In genomic region chr12:98620922-98621321, GRCm38 (mm10) we compare ENCODE assay signal across 9 mouse cellular contexts. TPM values are rescaled to one million over a fixed set of nuclear protein-coding genes. Genes with fewer than 3 reads are reported as not detected.
DNase-seq lines count a peak whose midpoint lies in the region; ATAC-seq and TF ChIP-seq lines count a peak whose summit lies in the region.
"Not testable (repeated sequence)": the region's sequence is repeated elsewhere in the genome, so short reads cannot be mapped to it uniquely, and the experiment has no call there.
"Had no signal": no experiment of that assay in that cellular context is flagged by ENCODE, and none has a peak within 500 bp of the region (broad histone marks: within the 10 kb centered on the region; RNA-seq: fewer than 3 reads in every experiment).

No protein-coding gene starts in this region.

- H3K27me3 ChIP-seq in intestine, postnatal 0 days (replicated peaks; ENCODE audit: control insufficient read depth, insufficient read depth, low read length); midbrain, embryonic 10.5 days (ENCODE audit: low read depth, poor library complexity, severe bottlenecking); neural tube, embryonic 13.5 days: not testable (repeated sequence)

- intact Hi-C loops in gastrocnemius, adult 2 months (cut with DNase I) = not testable (repeated sequence)

- ATAC-seq in intestine, postnatal 0 days = not testable (repeated sequence)
- peak; percentile 56 for ATAC-seq in neural tube, embryonic 13.5 days (ENCODE audit: low read depth)

- H3K4me3 ChIP-seq in gastrocnemius, adult 2 months; intestine, postnatal 0 days (ENCODE audit: low read depth, low read length); midbrain, embryonic 10.5 days; neural tube, embryonic 13.5 days: not testable (repeated sequence)

- H3K9me3 ChIP-seq in intestine, postnatal 0 days (ENCODE audit: control insufficient read depth); midbrain, embryonic 10.5 days (replicated peaks); neural tube, embryonic 13.5 days: not testable (repeated sequence)

- not testable (repeated sequence) for H3K4me2 ChIP-seq in intestine, postnatal 0 days (replicated peaks; ENCODE audit: low read depth); neural tube, embryonic 13.5 days

- peak; percentile 28; the same call in 1 of the 2 replicates for TF ChIP-seq CTCF in gastrocnemius, adult 2 months (IDR thresholded peaks at IDR 0.05)
- TF ChIP-seq CTCF in intestine, postnatal 0 days (IDR thresholded peaks at IDR 0.05; ENCODE audit: low read depth) = peak; percentile 35

- H3K36me3 ChIP-seq in intestine, postnatal 0 days (ENCODE audit: control insufficient read depth, insufficient read depth); midbrain, embryonic 10.5 days; neural tube, embryonic 13.5 days: not testable (repeated sequence)

- peak; percentile 42 for DNase-seq in ES-CJ7 (ENCODE audit: low read depth, low spot score)
- DNase-seq in cerebellum, adult 9-10 months = peak; percentile 46
- peak; percentile 7 for DNase-seq in embryo, embryonic 9.5 days (ENCODE audit: extremely low spot score)
- not testable (repeated sequence) for DNase-seq in gastrocnemius, adult 2 months
- peak; percentile 13 for DNase-seq in midbrain, embryonic 10.5 days (ENCODE audit: low spot score)

- H3K9ac ChIP-seq in intestine, postnatal 0 days (ENCODE audit: low read depth, low read length); neural tube, embryonic 13.5 days: not testable (repeated sequence)

- not testable (repeated sequence) for H3K4me1 ChIP-seq in intestine, postnatal 0 days (replicated peaks; ENCODE audit: control insufficient read depth, insufficient read depth, low read length); midbrain, embryonic 10.5 days; neural tube, embryonic 13.5 days (replicated peaks)

- not testable (repeated sequence) for H3K27ac ChIP-seq in gastrocnemius, adult 2 months; intestine, postnatal 0 days (ENCODE audit: low read depth, low read length); midbrain, embryonic 10.5 days (replicated peaks); neural tube, embryonic 13.5 days (replicated peaks)

- 33% methylated on average over 6 of the region's 6 CpGs for WGBS in intestine, postnatal 0 days
- 54% methylated on average over 6 of the region's 6 CpGs for WGBS in midbrain, embryonic 10.5 days
- 36% methylated on average over 6 of the region's 6 CpGs for WGBS in neural tube, embryonic 13.5 days

RNA-seq across cellular contexts. Expression of gene Spata7, which starts 7.0 kb away (rescaled TPM):
- total RNA-seq in gastrocnemius, adult 2 months (2021) = 1 to 10 TPM; 3.0 to 3.3 TPM
- 2.7 and 3.3 TPM in 2 replicates for polyA plus RNA-seq in intestine, postnatal 0 days (2015; fragmentation: Nextera tagmentation; extraction: Ambion mirVana)
- polyA plus RNA-seq in midbrain, embryonic 10.5 days (2016; fragmentation: Nextera tagmentation; extraction: Ambion mirVana) = 19.5 and 21.6 TPM in 2 replicates
- polyA plus RNA-seq in neural tube, embryonic 13.5 days (2015; fragmentation: Nextera tagmentation; extraction: Ambion mirVana) = 27.6 and 31.2 TPM in 2 replicates

RNA-seq across cellular contexts. Expression of gene Kcnk10, which starts 42.8 kb away (rescaled TPM):
- not detected for total RNA-seq in gastrocnemius, adult 2 months (2021)
- 0.74 and 1.3 TPM in 2 replicates for polyA plus RNA-seq in intestine, postnatal 0 days (2015; fragmentation: Nextera tagmentation; extraction: Ambion mirVana)
- polyA plus RNA-seq in midbrain, embryonic 10.5 days (2016; fragmentation: Nextera tagmentation; extraction: Ambion mirVana) = 17.7 and 33.2 TPM in 2 replicates
- 27.2 and 30.3 TPM in 2 replicates for polyA plus RNA-seq in neural tube, embryonic 13.5 days (2015; fragmentation: Nextera tagmentation; extraction: Ambion mirVana)
- polyA plus RNA-seq: C2C12; gonadal fat pad, adult 2 months had no signal
